In the genomic region with DNA sequence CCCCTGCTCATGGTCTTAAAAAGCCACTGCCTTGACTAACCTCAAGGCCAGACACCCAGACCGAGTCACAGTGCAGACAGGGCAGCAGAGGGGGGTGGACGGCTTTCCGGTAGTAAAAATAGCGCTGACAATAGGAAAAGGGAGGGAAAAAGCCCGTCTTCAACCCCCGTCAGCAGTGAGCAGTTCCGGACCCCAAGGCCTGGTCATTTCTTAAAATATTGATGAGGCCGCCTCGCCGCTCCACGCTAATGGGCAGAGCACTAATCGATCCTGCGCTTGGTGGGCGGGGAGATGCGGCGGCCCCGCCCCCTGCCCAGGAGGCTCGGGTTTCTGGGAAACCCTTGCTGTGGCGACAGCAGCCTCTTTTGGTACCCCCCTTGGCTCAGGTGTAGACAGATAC, we compare ENCODE assay signal across 8 mouse cellular contexts. TPM values are rescaled to one million over a fixed set of nuclear protein-coding genes. Genes with fewer than 3 reads are reported as not detected.
A peak's percentile ranks its signal among the peaks of the same experiment; 100 is the strongest.
DNase-seq lines count a peak whose midpoint lies in the region; ATAC-seq and TF ChIP-seq lines count a peak whose summit lies in the region.

No protein-coding gene starts in this region.

- H3K9ac ChIP-seq in forebrain, embryonic 13.5 days = peak overlapping the region; percentile 50; the same call in 1 of the 2 replicates

- peak overlapping the region; percentile 49 for H3K4me3 ChIP-seq in layer of hippocampus, adult 2 months
- peak overlapping the region; percentile 35 for H3K4me3 ChIP-seq in forebrain, embryonic 13.5 days
- H3K4me3 ChIP-seq in limb, embryonic 10.5 days = peak overlapping the region; percentile 46
- H3K4me3 ChIP-seq in olfactory bulb, adult 2 months (ENCODE audit: insufficient read depth, low read depth, low read length) = peak overlapping the region; percentile 40

- WGBS in forebrain, embryonic 13.5 days = 2% methylated on average over 19 of the region's 19 CpGs
- WGBS in limb, embryonic 10.5 days = under 1% methylated on average over 19 of the region's 19 CpGs
- 6% methylated on average over 19 of the region's 19 CpGs for WGBS in olfactory bulb, adult 2 months

- no peak for TF ChIP-seq CTCF in layer of hippocampus, adult 2 months (conservative IDR thresholded peaks at IDR 0.05)
- TF ChIP-seq CTCF in olfactory bulb, adult 2 months (IDR thresholded peaks at IDR 0.05; ENCODE audit: insufficient read depth, low read depth, low read length) = no peak

- no peaks in the 10 kb centered on the region for H3K27me3 ChIP-seq in forebrain, embryonic 13.5 days
- H3K27me3 ChIP-seq in limb, embryonic 10.5 days (ENCODE audit: low read depth, poor library complexity, severe bottlenecking) = peaks cover 22% of the 10 kb centered on the region

- no peak for DNase-seq in layer of hippocampus, adult 2 months (ENCODE audit: low spot score in 2 of 2)
- no peak for DNase-seq in layer of hippocampus, postnatal 14 days (ENCODE audit: low spot score in 2 of 2)
- peak; percentile 51 for DNase-seq in limb, embryonic 10.5 days (ENCODE audit: low spot score)
- DNase-seq in right cerebral cortex, postnatal 14 days = no peak
- DNase-seq in cerebellum, adult 8-10 months = no peak
- DNase-seq in c-Kit-positive CD71-positive TER-119-positive erythroid progenitor cells, embryonic 14.5 days (ENCODE audit: low spot score) = no peak

- TF ChIP-seq POLR2A in olfactory bulb, adult 2 months (IDR thresholded peaks at IDR 0.05; ENCODE audit: insufficient read depth, low read depth, low read length) = no peak

- no peaks in the 10 kb centered on the region for H3K9me3 ChIP-seq in forebrain, embryonic 13.5 days (replicated peaks)
- H3K9me3 ChIP-seq in limb, embryonic 10.5 days (replicated peaks) = no peaks in the 10 kb centered on the region

- H3K4me2 ChIP-seq in forebrain, embryonic 13.5 days = peak overlapping the region; percentile 62

- H3K36me3 ChIP-seq in forebrain, embryonic 13.5 days (ENCODE audit: poor library complexity, severe bottlenecking) = no peaks in the 10 kb centered on the region
- no peaks in the 10 kb centered on the region for H3K36me3 ChIP-seq in limb, embryonic 10.5 days

- ATAC-seq in forebrain, embryonic 13.5 days = no peak

- peaks cover 32% of the 10 kb centered on the region for H3K4me1 ChIP-seq in forebrain, embryonic 13.5 days
- H3K4me1 ChIP-seq in limb, embryonic 10.5 days = peaks cover 34% of the 10 kb centered on the region
- peaks cover 21% of the 10 kb centered on the region for H3K4me1 ChIP-seq in olfactory bulb, adult 2 months (ENCODE audit: control insufficient read depth, insufficient read depth, low read length)

- no peak overlapping the region for H3K27ac ChIP-seq in layer of hippocampus, adult 2 months
- H3K27ac ChIP-seq in forebrain, embryonic 13.5 days = no peak overlapping the region
- no peak overlapping the region for H3K27ac ChIP-seq in limb, embryonic 10.5 days
- H3K27ac ChIP-seq in olfactory bulb, adult 2 months (ENCODE audit: insufficient read depth, low read depth, low read length) = no peak overlapping the region

RNA-seq across cellular contexts. Expression of a gene that starts 8.7 kb away (rescaled TPM):
- total RNA-seq in layer of hippocampus, adult 2 months (2021) = 1 to 10 TPM; 4.5 to 4.6 TPM
- 1 to 10 TPM; 8.7 to 9.5 TPM for total RNA-seq in layer of hippocampus, postnatal 14 days (2021)
- 17.4 and 19.9 TPM in 2 replicates for polyA plus RNA-seq in forebrain, embryonic 13.5 days (2015; fragmentation: Nextera tagmentation; extraction: Ambion mirVana)
- polyA plus RNA-seq in limb, embryonic 10.5 days (2016; fragmentation: Nextera tagmentation; extraction: Ambion mirVana) = 14.4 and 17.7 TPM in 2 replicates
- polyA plus RNA-seq in olfactory bulb, adult 2 months (2012; ENCODE audit: insufficient read depth, insufficient read length, low replicate concordance, missing spikeins) = not detected in 2 replicates

RNA-seq across cellular contexts. Expression of a gene that starts 38.8 kb away (rescaled TPM):
- 10 to 100 TPM; 31.8 to 35.6 TPM for total RNA-seq in layer of hippocampus, adult 2 months (2021)
- total RNA-seq in layer of hippocampus, postnatal 14 days (2021) = 10 to 100 TPM; 39.9 to 41.5 TPM
- 64.2 and 74.0 TPM in 2 replicates for polyA plus RNA-seq in forebrain, embryonic 13.5 days (2015; fragmentation: Nextera tagmentation; extraction: Ambion mirVana)
- polyA plus RNA-seq in limb, embryonic 10.5 days (2016; fragmentation: Nextera tagmentation; extraction: Ambion mirVana) = 66.0 and 75.4 TPM in 2 replicates
- polyA plus RNA-seq in olfactory bulb, adult 2 months (2012; ENCODE audit: insufficient read depth, insufficient read length, low replicate concordance, missing spikeins) = not detected in 2 replicates
